ENCODE assay signal across 22 mouse cellular contexts in genomic region chr4:87386835-87387234, GRCm38 (mm10).
"Had no signal": no experiment of that assay in that cellular context is flagged by ENCODE, and none has a peak within 500 bp of the region (broad histone marks: within the 10 kb centered on the region; RNA-seq: fewer than 3 reads in every experiment).

No protein-coding gene starts in this region.

- H3K9me3 ChIP-seq: liver, embryonic 13.5 days; liver, embryonic 15.5 days; lung, embryonic 15.5 days; megakaryocyte, embryonic 14.5 days; neural tube, embryonic 12.5 days had no signal

- ATAC-seq: liver, postnatal 0 days; lung, postnatal 0 days had no signal

- H3K27me3 ChIP-seq: liver, embryonic 13.5 days; liver, embryonic 15.5 days; neural tube, embryonic 12.5 days had no signal

- H3K27ac ChIP-seq: liver, embryonic 13.5 days; liver, embryonic 15.5 days; lung, embryonic 15.5 days; macrophage; neural tube, embryonic 12.5 days had no signal

- H3K36me3 ChIP-seq: liver, embryonic 13.5 days; liver, embryonic 15.5 days; lung, embryonic 15.5 days; neural tube, embryonic 12.5 days had no signal

- DNase-seq: liver; liver, embryonic 13.5 days; liver, postnatal 0 days; lung, adult 2 months; lung, postnatal 14 days; lung, postnatal 36 days; retina, postnatal 1 day; right cerebral cortex, adult 18-20 months; right cerebral cortex, postnatal 25 days; right cerebral cortex, postnatal 4 days; spleen, adult 18-20 months; thymus, adult 2 months; thymus, postnatal 25 days; thymus, postnatal 4 days had no signal

- H3K4me3 ChIP-seq: liver, embryonic 13.5 days; liver, embryonic 15.5 days; lung, embryonic 15.5 days; megakaryocyte, embryonic 14.5 days; myocyte; neural tube, embryonic 12.5 days had no signal

- H3K9ac ChIP-seq: liver, embryonic 13.5 days; liver, embryonic 15.5 days; liver, postnatal 0 days; lung, embryonic 15.5 days; neural tube, embryonic 12.5 days had no signal

- H3K4me1 ChIP-seq: liver, embryonic 13.5 days; liver, embryonic 15.5 days had no signal

- H3K4me2 ChIP-seq: liver, embryonic 11.5 days; liver, embryonic 13.5 days; liver, embryonic 15.5 days; lung, embryonic 15.5 days; neural tube, embryonic 12.5 days had no signal
